Mouse (Mus musculus): Measurements from ENCODE around the gene Cpsf4l.

Cpsf4l gene

DNA sequence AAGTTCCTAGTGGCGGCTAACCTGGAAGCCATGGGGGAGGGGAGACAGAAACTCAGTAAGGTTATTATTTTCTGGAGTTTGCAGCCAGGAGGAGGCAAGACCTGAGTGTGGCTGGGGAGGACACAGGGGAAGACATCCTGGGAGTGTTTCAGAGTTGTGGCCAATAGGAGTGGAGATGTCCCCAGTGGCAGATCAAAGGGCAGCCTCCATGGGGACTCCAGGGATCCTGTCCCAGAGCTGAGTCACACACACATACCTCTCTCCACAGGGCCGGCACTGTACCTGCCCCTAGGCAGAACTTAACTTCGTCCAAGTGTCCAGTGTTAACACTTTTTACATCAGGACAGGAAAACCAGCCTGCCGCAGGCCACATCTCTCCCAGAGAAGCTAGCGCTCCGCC lies 25.3 kb upstream of the Cpsf4l start:
- DNase-seq (ENCODE audit: low spot score in 2 of 2): no peak

DNA sequence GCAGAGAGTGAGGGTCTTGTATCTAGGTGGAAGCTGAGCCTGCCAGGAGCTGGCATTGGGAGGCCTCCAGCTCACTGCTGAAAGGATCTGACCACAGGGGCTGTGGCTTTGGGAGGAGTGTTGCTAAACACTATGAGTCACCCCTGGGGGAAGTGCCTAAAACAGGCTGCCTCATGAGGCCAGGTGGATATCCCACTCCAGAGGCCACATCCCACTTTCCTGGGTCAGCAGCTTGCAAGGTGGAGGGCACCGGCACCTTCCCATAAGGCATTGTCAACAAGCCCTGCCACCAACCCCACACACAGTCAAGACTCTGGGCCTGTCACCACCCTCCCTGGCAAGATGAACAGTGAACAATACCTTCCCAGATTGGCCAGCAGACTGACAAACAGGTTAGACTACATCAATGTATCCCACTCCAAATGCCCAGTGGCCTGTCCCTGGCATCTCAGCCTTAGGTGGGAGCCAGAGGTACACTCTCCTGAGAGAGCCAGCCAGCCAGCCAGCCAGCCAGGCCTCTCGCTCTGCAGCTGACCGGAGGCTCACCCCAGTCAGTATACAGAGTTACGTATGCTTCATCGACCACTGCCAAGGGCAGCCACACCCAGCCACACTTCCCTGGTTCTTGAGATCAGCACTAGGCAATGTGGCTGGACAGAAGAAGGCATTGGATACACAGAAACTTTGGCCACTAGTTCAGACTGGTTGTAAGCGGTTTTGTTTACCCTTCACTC lies 24.0 kb upstream of the Cpsf4l start:
- DNase-seq (ENCODE audit: low spot score in 2 of 2): no peak

- no peak for DNase-seq (ENCODE audit: low spot score in 2 of 2)
Observed at GRCm38 (mm10) chr11:113731945-113732612, 22.3 kb upstream of the Cpsf4l start.

GRCm38 (mm10) chr11:113730879-113731278 lies 21.1 kb upstream of the Cpsf4l start:
- no peak for DNase-seq (ENCODE audit: low spot score in 2 of 2)

GRCm38 (mm10) chr11:113729917-113730316 lies 20.1 kb upstream of the Cpsf4l start:
- DNase-seq (ENCODE audit: low spot score in 2 of 2): no peak

DNA sequence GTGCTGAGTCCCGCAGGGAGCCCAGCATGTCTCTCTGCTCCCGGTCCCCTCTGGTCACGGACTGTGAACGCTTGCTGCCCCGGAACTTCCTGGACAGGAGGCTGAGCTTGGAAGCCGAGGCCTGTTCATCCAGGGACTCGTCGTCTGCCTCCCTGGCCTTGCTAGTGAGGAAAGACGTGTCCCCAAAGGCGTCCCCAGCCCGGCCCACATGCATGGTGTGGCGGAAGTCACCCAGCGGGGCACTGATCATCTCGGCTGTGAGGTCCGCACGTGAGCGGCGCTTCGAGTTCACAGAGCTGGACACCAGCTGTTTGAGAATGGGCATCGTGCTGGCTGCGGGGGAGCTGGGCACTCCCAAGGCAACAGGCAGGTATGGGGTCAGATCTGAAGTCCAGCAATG lies 19.4 kb upstream of the Cpsf4l start:
- DNase-seq (ENCODE audit: low spot score in 2 of 2): no peak

GRCm38 (mm10) chr11:113727992-113728391 lies 18.2 kb upstream of the Cpsf4l start:
- no peak for DNase-seq (ENCODE audit: low spot score in 2 of 2)

DNA sequence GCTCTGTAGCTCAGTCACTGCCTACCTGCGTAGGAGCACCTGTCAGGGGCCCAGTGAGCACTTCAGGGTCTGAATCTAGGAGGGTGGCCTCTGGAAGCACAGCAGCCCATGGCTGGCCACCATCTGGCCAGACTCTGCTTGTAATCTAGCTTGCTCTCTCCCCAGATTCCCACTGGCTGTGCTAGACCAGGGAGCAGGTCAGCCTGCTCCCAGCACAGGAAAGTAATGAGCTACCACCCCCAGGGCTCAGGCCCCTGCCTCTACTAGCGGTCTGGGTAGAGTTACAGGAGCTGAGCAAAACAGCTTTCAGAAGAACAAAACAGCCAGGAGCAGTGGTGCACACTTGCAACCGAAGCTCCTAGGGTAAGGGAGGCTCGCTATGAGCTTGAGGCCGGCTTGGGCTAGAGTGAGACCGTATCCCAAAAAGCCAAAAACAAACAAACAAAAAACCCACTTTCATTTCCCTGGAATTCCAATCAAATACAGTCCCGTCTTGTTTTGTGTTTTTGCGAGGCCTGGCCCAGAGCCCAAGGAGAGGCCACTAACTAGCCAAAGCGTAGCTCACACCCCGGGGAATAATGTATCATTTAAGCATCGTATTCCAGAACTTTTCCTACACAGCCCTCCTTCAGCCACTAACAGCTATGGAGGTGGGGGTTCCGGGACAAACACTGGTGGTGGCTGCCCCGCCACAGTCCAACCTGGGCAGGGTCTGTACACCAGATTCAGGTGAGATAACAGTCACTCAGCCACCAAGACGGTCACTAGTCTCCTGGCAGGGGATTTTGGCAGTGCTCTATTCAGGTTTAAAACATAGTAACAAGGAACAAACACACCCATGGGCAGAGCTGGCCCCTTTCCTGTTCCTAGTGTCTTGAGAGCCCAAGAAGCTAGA lies 17.4 kb upstream of the Cpsf4l start:
- DNase-seq (ENCODE audit: low spot score in 2 of 2): no peak

- no peak for DNase-seq (ENCODE audit: low spot score in 2 of 2)
Observed at GRCm38 (mm10) chr11:113725235-113726048, 15.6 kb upstream of the Cpsf4l start.

DNA sequence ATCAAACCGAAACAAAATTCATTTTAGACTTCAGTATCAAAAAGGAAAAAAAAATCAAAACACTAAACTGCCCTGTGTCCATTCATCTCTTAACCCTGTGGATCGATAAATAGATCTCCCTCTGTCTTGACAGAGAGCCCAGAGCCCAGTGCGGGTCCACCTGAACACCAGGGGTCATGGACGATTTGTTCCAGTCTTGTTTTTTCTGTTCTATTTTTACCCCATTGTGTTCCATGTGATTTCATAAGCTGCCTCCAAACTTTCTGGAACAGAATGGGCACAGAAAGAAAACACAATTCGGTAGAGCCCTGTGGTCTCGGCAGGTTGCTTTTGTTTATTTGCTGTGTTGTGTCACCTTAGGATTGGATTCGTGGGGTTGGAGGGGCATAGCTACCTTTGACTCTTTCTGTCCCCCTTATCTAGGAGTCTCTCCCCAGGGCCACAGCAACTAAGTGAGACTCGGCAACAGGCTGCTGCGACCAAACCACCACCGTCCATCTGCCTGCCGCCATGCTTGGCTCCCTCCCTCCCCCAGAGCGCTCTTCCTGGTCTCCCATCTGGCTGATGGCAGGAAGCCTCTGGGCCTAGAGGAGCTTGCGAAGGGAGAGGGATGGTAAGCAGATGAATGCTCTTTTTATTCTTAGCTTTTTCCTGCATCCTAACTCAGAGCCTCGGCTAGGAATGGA lies 12.7 kb upstream of the Cpsf4l start:
- DNase-seq (ENCODE audit: low spot score in 2 of 2): no peak

- DNase-seq (ENCODE audit: low spot score in 2 of 2): no peak
Observed at GRCm38 (mm10) chr11:113717767-113718424, 8.1 kb upstream of the Cpsf4l start.

GRCm38 (mm10) chr11:113716132-113716531 lies 6.3 kb upstream of the Cpsf4l start:
- DNase-seq (ENCODE audit: low spot score in 2 of 2): no peak

DNA sequence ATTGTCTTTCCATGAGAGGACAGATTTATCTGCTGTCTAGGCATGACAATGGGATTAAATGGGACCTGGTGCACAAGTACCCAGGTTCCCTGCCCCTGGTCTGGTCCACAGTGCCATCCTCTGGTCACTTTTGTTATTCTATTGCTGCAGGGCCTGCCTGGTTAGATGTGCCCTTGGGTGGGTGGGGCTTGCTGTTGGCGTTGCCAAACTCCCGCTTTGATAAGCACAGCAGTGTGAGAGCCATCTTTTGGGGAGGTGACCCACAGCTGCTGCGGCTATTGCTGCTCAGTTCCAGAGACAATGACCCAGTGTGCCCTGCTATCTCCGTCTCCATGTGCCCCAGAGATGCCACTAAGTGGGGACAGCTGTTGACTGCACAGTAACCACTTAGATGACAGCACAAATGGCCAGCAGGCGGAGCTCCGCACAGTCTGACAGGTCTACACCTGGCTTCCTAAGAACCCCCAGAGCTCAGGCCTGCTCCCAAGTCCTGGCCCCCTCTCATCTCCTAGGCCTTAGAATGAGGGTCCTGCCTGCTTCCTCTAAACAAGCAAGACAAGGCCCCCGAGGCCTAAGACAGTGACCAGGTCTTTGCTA lies 5.4 kb upstream of the Cpsf4l start:
- peak in 1 of 2 experiments; percentile 48 for DNase-seq (ENCODE audit: low spot score in 2 of 2)

GRCm38 (mm10) chr11:113711061-113711460 lies 1.2 kb upstream of the Cpsf4l start:
- no peak for DNase-seq (ENCODE audit: low spot score in 2 of 2)

DNA sequence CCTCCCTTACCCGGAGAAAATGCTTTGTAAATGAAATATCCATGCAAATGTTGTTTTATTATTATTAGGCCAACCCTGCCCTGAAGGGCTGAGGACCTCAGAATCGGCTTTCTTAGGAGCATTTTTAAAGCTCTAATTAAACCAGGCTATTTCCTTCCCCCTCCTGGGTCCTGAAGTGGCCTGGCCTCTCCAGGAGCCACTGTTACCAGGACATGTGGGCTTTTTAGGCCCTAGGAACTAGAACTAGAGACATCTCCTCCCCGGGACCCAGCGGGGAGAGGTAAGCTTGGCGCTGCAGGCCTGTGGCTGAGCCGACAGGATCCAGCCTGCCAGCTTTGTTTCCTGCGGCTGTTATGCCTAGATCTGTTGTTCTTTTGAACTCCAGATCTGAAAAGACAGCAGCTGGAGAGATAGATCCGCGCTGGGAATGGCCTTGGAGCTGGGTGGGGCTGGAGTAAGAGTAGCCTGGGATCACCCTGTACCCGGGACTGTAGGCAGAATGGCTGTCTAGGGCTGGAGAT lies 500 bp upstream of the Cpsf4l start:
- no peak for DNase-seq (ENCODE audit: low spot score in 2 of 2)

GRCm38 (mm10) chr11:113709272-113709671 lies 545 bp downstream of the Cpsf4l start:
- DNase-seq (ENCODE audit: low spot score in 2 of 2): no peak

DNA sequence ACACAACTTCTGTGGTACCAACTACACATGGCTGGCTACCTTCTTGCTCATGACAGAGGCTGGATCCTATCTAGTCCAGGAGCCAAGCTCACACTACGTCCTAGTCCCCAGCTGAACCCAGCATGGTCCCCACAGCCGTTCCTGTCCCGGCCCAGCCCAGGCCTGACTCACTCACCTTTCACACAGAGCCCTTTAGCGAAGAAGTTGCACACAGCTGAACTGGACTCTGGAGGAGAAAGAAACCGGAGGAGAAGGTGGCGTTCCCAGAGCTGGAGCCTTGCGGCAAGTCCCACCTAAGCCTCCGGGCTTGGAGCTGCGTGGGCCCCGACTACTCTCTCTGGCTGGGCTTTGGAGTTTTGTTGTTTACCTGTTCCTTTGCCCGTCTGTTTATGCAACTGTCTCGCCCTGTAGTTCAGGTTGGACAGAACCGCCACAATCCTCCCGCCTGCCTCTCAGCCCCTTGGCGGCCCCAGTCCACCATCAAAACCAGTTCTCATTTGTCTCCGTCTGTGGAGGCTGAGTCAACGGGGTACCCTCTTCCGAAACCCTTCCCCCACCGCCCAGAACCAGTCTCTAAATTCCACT lies 1.1 kb downstream of the Cpsf4l start:
- no peak for DNase-seq (ENCODE audit: low spot score in 2 of 2)

DNA sequence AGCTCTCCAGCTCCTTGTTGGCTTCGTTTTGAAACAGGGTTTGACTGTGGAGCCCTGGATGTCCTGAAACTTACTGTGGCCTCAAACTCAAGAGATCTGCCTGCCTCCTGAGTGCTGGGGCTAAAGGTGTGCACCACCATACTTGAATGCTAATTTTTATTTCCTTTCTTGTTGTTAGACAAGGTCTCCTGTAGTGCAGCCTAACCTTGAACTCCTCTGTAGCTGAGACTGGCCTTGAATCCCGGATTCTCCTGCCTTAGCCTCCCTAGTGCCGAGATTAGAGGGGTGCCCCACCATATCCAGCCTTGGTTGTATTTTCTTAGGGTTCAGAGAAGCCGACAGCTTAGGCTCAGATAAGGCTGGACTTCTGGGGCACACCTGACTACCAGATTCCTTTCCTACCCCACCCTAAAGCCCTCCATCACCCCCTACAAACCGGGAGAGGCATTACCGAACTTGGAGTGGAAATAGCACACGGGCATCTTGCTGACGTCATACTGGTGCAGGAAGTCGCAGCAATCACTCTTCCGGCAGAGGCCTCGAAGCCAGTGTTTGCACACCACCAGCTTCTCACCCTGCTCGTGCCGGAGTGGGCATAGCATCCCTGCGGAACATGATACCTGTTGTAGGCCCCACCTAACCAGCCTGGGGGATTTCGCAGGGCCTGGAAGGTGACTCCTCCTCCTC lies 3.7 kb downstream of the Cpsf4l start:
- no peak for DNase-seq (ENCODE audit: low spot score in 2 of 2)

DNA sequence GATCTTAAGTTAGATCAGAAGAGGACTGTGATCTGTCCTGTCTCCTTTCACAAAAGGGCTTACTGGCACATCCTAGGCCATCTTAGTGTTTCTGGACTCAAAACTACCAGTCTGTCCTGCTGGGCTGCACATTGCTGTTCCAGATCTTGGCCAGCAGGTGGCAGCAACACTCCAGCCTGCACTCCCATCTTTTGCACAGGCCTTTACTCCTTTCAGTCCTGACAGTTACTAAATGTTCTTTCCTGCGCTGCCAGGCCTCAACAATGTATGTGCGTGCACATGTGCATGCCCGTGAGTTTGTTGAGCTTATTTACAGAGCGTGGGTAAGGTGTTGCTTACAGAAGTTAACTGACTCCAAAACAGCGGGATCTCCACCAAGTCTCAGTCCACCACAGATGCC lies 6.1 kb downstream of the Cpsf4l start:
- DNase-seq (ENCODE audit: low spot score in 2 of 2): peak; percentile 70 to 88

Measured in spleen, postnatal 4 days (tissue).